Mouse (Mus musculus) ES-E14 (cell line): ENCODE measurements at regions not wholly inside any gene's neighbourhood (a gene's known extent, or its start where the extent isn't known, plus 50 kb on each side); places are given as distances from the start of the nearest gene placed in this dataset.

Source experiments
- CHD2 ChIP-seq: IDR thresholded peaks from 2 replicates; pipeline ENCODE4 v1.6.1; 2014; ENCODE audit warnings: mild to moderate bottlenecking, low read depth, low read length, inconsistent platforms
- HCFC1 ChIP-seq: IDR thresholded peaks from 2 replicates; pipeline ENCODE4 v1.6.1; 2012; ENCODE audit warnings: low read length, inconsistent platforms, borderline replicate concordance; ENCODE audit not compliant: insufficient read depth
- ZC3H11A ChIP-seq: IDR thresholded peaks from 2 replicates; pipeline ENCODE4 v1.6.1; 2012; ENCODE audit warnings: low read depth, mild to moderate bottlenecking, inconsistent platforms, low read length, borderline replicate concordance

- TF ChIP-seq HCFC1 (no peak), CHD2 (no peak), ZC3H11A (no peak)
Measured at GRCm38 (mm10) chr2:108766461-108766860, 514.1 kb upstream of the Kif18a start.
